Mouse (Mus musculus): Measurements from ENCODE around the gene Raver2. TPM values are rescaled to one million over a fixed set of nuclear protein-coding genes. Genes with fewer than 3 reads are reported as not detected.

Raver2 gene
- polyA plus RNA-seq, 1 experiment from 2014 or later, result 4.9 TPM

GRCm38 (mm10) chr4:101179076-101179475 lies 110.3 kb downstream of the Raver2 start:
- H3K4me2 ChIP-seq, result no peak overlapping the region
- WGBS, result 60% methylated on average over 5 of the region's 5 CpGs
- no peak overlapping the region for H3K4me3 ChIP-seq (replicated peaks)
- H3K36me3 ChIP-seq, result peaks cover 36% of the 10 kb centered on the region
- H3K4me1 ChIP-seq, result no peaks in the 10 kb centered on the region
- no peaks in the 10 kb centered on the region for H3K27me3 ChIP-seq (replicated peaks)
- no peak overlapping the region for H3K9ac ChIP-seq (replicated peaks)
- H3K27ac ChIP-seq (replicated peaks), result no peak overlapping the region
- no peak for ATAC-seq (ENCODE audit: low FRiP score)
- H3K9me3 ChIP-seq (replicated peaks), result no peaks in the 10 kb centered on the region

- WGBS, result 71% methylated on average over 6 of the region's 6 CpGs
- no peak for ATAC-seq (ENCODE audit: low FRiP score)
These were observed 111.1 kb downstream of the Raver2 start for GRCm38 (mm10) chr4:101179836-101180235.

GRCm38 (mm10) chr4:101180681-101181080 lies 111.9 kb downstream of the Raver2 start:
- Histone ChIP-seq H3K27me3 (replicated peaks) (no peaks in the 10 kb centered on the region), H3K4me1 (no peaks in the 10 kb centered on the region), H3K9ac (replicated peaks) (no peak overlapping the region), H3K27ac (replicated peaks) (no peak overlapping the region), H3K36me3 (peaks cover 36% of the 10 kb centered on the region), H3K4me2 (no peak overlapping the region), H3K4me3 (replicated peaks) (no peak overlapping the region), H3K9me3 (replicated peaks) (no peaks in the 10 kb centered on the region)
- ATAC-seq (ENCODE audit: low FRiP score), result no peak
- 82% methylated on average over 5 of the region's 5 CpGs for WGBS

More at GRCm38 (mm10) chr4:101179836-101180235, 111.1 kb downstream of the Raver2 start:
- no peak overlapping the region for H3K4me3 ChIP-seq (replicated peaks)
- no peak overlapping the region for H3K4me2 ChIP-seq
- H3K9me3 ChIP-seq (replicated peaks), result no peaks in the 10 kb centered on the region
- H3K27me3 ChIP-seq (replicated peaks), result no peaks in the 10 kb centered on the region
- H3K27ac ChIP-seq (replicated peaks), result no peak overlapping the region
- no peaks in the 10 kb centered on the region for H3K4me1 ChIP-seq
- H3K36me3 ChIP-seq, result peaks cover 36% of the 10 kb centered on the region
- H3K9ac ChIP-seq (replicated peaks), result no peak overlapping the region

- WGBS, result 81% methylated on average over 8 of the region's 9 CpGs
- ATAC-seq (ENCODE audit: low FRiP score), result no peak
- H3K27me3 ChIP-seq (replicated peaks), result no peaks in the 10 kb centered on the region
- no peaks in the 10 kb centered on the region for H3K4me1 ChIP-seq
- no peak overlapping the region for H3K4me3 ChIP-seq (replicated peaks)
- no peaks in the 10 kb centered on the region for H3K9me3 ChIP-seq (replicated peaks)
- H3K27ac ChIP-seq (replicated peaks), result no peak overlapping the region
- no peak overlapping the region for H3K9ac ChIP-seq (replicated peaks)
- H3K36me3 ChIP-seq, result peaks cover 36% of the 10 kb centered on the region
- no peak overlapping the region for H3K4me2 ChIP-seq
These were observed 113.8 kb downstream of the Raver2 start for GRCm38 (mm10) chr4:101182603-101183011.

GRCm38 (mm10) chr4:101185216-101185615 lies 116.4 kb downstream of the Raver2 start:
- no peak overlapping the region for H3K27ac ChIP-seq (replicated peaks)
- no peak for ATAC-seq (ENCODE audit: low FRiP score)
- H3K9me3 ChIP-seq (replicated peaks), result no peaks in the 10 kb centered on the region
- no peaks in the 10 kb centered on the region for H3K27me3 ChIP-seq (replicated peaks)
- no peak overlapping the region for H3K9ac ChIP-seq (replicated peaks)
- H3K4me2 ChIP-seq, result no peak overlapping the region
- no peak overlapping the region for H3K4me3 ChIP-seq (replicated peaks)
- no peaks in the 10 kb centered on the region for H3K4me1 ChIP-seq
- WGBS, result 70% methylated on average over 3 of the region's 3 CpGs
- peaks cover 31% of the 10 kb centered on the region for H3K36me3 ChIP-seq

- Histone ChIP-seq H3K4me1 (no peaks in the 10 kb centered on the region), H3K4me2 (no peak overlapping the region), H3K9me3 (replicated peaks) (no peaks in the 10 kb centered on the region), H3K9ac (replicated peaks) (no peak overlapping the region), H3K27ac (replicated peaks) (no peak overlapping the region), H3K27me3 (replicated peaks) (no peaks in the 10 kb centered on the region), H3K4me3 (replicated peaks) (no peak overlapping the region), H3K36me3 (peaks cover 33% of the 10 kb centered on the region)
- ATAC-seq (ENCODE audit: low FRiP score), result no peak
- WGBS, result 91% methylated on average over 5 of the region's 5 CpGs
These were observed 117.8 kb downstream of the Raver2 start for GRCm38 (mm10) chr4:101186591-101186990.

GRCm38 (mm10) chr4:101187381-101187780 lies 118.6 kb downstream of the Raver2 start:
- WGBS, result 86% methylated on average over 4 of the region's 4 CpGs
- H3K27ac ChIP-seq (replicated peaks), result no peak overlapping the region
- H3K4me1 ChIP-seq, result no peaks in the 10 kb centered on the region
- H3K9ac ChIP-seq (replicated peaks), result no peak overlapping the region
- no peak overlapping the region for H3K4me3 ChIP-seq (replicated peaks)
- no peak for ATAC-seq (ENCODE audit: low FRiP score)
- peaks cover 28% of the 10 kb centered on the region for H3K36me3 ChIP-seq
- no peaks in the 10 kb centered on the region for H3K27me3 ChIP-seq (replicated peaks)
- no peaks in the 10 kb centered on the region for H3K9me3 ChIP-seq (replicated peaks)
- no peak overlapping the region for H3K4me2 ChIP-seq

- no peak overlapping the region for H3K4me2 ChIP-seq
- no peak overlapping the region for H3K9ac ChIP-seq (replicated peaks)
- no peak overlapping the region for H3K27ac ChIP-seq (replicated peaks)
- no peaks in the 10 kb centered on the region for H3K9me3 ChIP-seq (replicated peaks)
- H3K27me3 ChIP-seq (replicated peaks), result no peaks in the 10 kb centered on the region
- peaks cover 4% of the 10 kb centered on the region for H3K36me3 ChIP-seq
- H3K4me1 ChIP-seq, result peaks cover under 1% of the 10 kb centered on the region; the same call in 1 of the 2 replicates
- H3K4me3 ChIP-seq (replicated peaks), result no peak overlapping the region
- ATAC-seq (ENCODE audit: low FRiP score), result no peak
- WGBS, result 89% methylated on average over 5 of the region's 5 CpGs
These were observed 123.6 kb downstream of the Raver2 start for GRCm38 (mm10) chr4:101192241-101192976.

GRCm38 (mm10) chr4:101194170-101194569 lies 125.4 kb downstream of the Raver2 start:
- Histone ChIP-seq H3K36me3 (peaks cover 4% of the 10 kb centered on the region; the same call in 1 of the 2 replicates), H3K4me2 (no peak overlapping the region), H3K27me3 (replicated peaks) (no peaks in the 10 kb centered on the region), H3K4me3 (replicated peaks) (no peak overlapping the region), H3K4me1 (peaks cover 13% of the 10 kb centered on the region), H3K27ac (replicated peaks) (no peak overlapping the region), H3K9ac (replicated peaks) (no peak overlapping the region), H3K9me3 (replicated peaks) (no peaks in the 10 kb centered on the region)
- WGBS, result 85% methylated on average over 1 of the region's 1 CpGs
- ATAC-seq (ENCODE audit: low FRiP score), result no peak

GRCm38 (mm10) chr4:101196407-101196806 lies 127.6 kb downstream of the Raver2 start:
- H3K9me3 ChIP-seq (replicated peaks), result no peaks in the 10 kb centered on the region
- no peaks in the 10 kb centered on the region for H3K27me3 ChIP-seq (replicated peaks)
- WGBS, result 86% methylated on average over 2 of the region's 2 CpGs
- no peak overlapping the region for H3K9ac ChIP-seq (replicated peaks)
- no peak overlapping the region for H3K4me2 ChIP-seq
- no peak overlapping the region for H3K27ac ChIP-seq (replicated peaks)
- no peak for ATAC-seq (ENCODE audit: low FRiP score)
- H3K4me1 ChIP-seq, result peaks cover 13% of the 10 kb centered on the region
- no peaks in the 10 kb centered on the region; the same call in 1 of the 2 replicates for H3K36me3 ChIP-seq
- H3K4me3 ChIP-seq (replicated peaks), result no peak overlapping the region

- WGBS, result 54% methylated on average over 9 of the region's 9 CpGs
- Histone ChIP-seq H3K36me3 (no peaks in the 10 kb centered on the region), H3K9ac (replicated peaks) (no peak overlapping the region), H3K27me3 (replicated peaks) (no peaks in the 10 kb centered on the region), H3K4me2 (no peak overlapping the region), H3K27ac (replicated peaks) (no peak overlapping the region), H3K9me3 (replicated peaks) (no peaks in the 10 kb centered on the region), H3K4me1 (peaks cover 13% of the 10 kb centered on the region), H3K4me3 (replicated peaks) (no peak overlapping the region)
- no peak for ATAC-seq (ENCODE audit: low FRiP score)
These were observed 128.8 kb downstream of the Raver2 start for GRCm38 (mm10) chr4:101197421-101198170.

- no peak overlapping the region for H3K27ac ChIP-seq (replicated peaks)
- no peaks in the 10 kb centered on the region for H3K36me3 ChIP-seq
- 67% methylated on average over 2 of the region's 2 CpGs for whole genome bisulfite sequencing
- peaks cover 13% of the 10 kb centered on the region for H3K4me1 ChIP-seq
- no peak overlapping the region for H3K9ac ChIP-seq (replicated peaks)
- ATAC-seq (ENCODE audit: low FRiP score), result no peak
- H3K4me2 ChIP-seq, result no peak overlapping the region
- no peaks in the 10 kb centered on the region for H3K27me3 ChIP-seq (replicated peaks)
- no peak overlapping the region for H3K4me3 ChIP-seq (replicated peaks)
- no peaks in the 10 kb centered on the region for H3K9me3 ChIP-seq (replicated peaks)
These were observed 129.6 kb downstream of the Raver2 start for GRCm38 (mm10) chr4:101198333-101198732.

Measured in neural tube, embryonic 15.5 days (tissue).